ENCODE assay signal across 28 mouse cellular contexts in the genomic region with DNA sequence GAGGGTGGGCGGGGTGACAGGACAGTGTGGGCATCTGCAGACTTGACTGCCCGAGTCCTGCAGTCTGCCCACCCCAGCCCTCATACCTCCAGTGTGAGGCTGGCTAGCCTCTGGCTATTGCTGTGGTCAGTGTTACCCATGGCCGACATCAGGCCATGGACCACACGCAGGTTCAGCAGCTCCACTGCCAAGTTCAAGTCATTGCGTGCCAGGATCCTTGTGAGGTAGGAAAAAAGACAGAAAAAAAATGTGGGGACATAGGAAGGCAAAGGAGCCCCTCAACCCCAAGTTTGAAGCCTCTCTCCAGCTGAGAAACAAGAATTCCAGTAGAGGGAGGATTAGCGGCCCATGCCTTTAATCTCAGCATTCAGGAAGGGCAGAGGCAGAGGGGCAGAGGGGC. TPM values are rescaled to one million over a fixed set of nuclear protein-coding genes. Genes with fewer than 3 reads are reported as not detected.
"Had no signal": no experiment of that assay in that cellular context is flagged by ENCODE, and none has a peak within 500 bp of the region (broad histone marks: within the 10 kb centered on the region; RNA-seq: fewer than 3 reads in every experiment).

No protein-coding gene starts in this region.

- H3K9ac ChIP-seq: heart, embryonic 12.5 days; hindbrain, embryonic 13.5 days; hindbrain, embryonic 15.5 days; limb, embryonic 12.5 days; liver, embryonic 13.5 days; liver, embryonic 15.5 days had no signal

- H3K9me3 ChIP-seq: heart, embryonic 12.5 days; hindbrain, embryonic 13.5 days; hindbrain, embryonic 15.5 days; limb, embryonic 12.5 days; liver, embryonic 13.5 days; liver, embryonic 15.5 days had no signal

- H3K4me2 ChIP-seq: heart, embryonic 12.5 days; hindbrain, embryonic 13.5 days; hindbrain, embryonic 15.5 days; limb, embryonic 12.5 days; liver, embryonic 11.5 days; liver, embryonic 13.5 days; liver, embryonic 15.5 days had no signal

- H3K4me1 ChIP-seq: heart, embryonic 12.5 days; hindbrain, embryonic 13.5 days; hindbrain, embryonic 15.5 days; limb, embryonic 12.5 days had no signal

- DNase-seq: gastrocnemius, postnatal 14 days; gastrocnemius, postnatal 36 days; heart, adult 18-20 months; heart, postnatal 10 days; heart, postnatal 36 days; kidney, adult 11 months; kidney, adult 2 months; kidney, adult 9 months; kidney, postnatal 10 days; kidney, postnatal 25 days; kidney, postnatal 4 days; left cerebral cortex, postnatal 4 days; liver; liver, embryonic 13.5 days had no signal

- H3K27ac ChIP-seq: hindbrain, embryonic 13.5 days; hindbrain, embryonic 15.5 days; hindbrain, postnatal 0 days; layer of hippocampus, adult 2 months; left cerebral cortex, adult 2 months; limb, embryonic 12.5 days; liver, embryonic 13.5 days; liver, embryonic 15.5 days had no signal

- ATAC-seq: hindbrain, postnatal 0 days; intestine, embryonic 16.5 days had no signal

- H3K36me3 ChIP-seq: heart, embryonic 12.5 days; hindbrain, embryonic 13.5 days; hindbrain, embryonic 15.5 days; limb, embryonic 12.5 days; liver, embryonic 13.5 days; liver, embryonic 15.5 days had no signal

- H3K27me3 ChIP-seq: hindbrain, embryonic 15.5 days; liver, embryonic 13.5 days; liver, embryonic 15.5 days had no signal

- H3K4me3 ChIP-seq: heart, embryonic 12.5 days; hindbrain, embryonic 13.5 days; hindbrain, embryonic 15.5 days; layer of hippocampus, adult 2 months; left cerebral cortex, adult 2 months; limb, embryonic 12.5 days; liver, embryonic 13.5 days; liver, embryonic 15.5 days had no signal

RNA-seq across cellular contexts. Expression of gene Kif2c, which starts 31.8 kb away (rescaled TPM):
- total RNA-seq: gastrocnemius, adult 18-20 months; gastrocnemius, adult 8-10 months; left cerebral cortex, adult 2 months had no signal

RNA-seq across cellular contexts. Expression of gene Tmem53, which starts 37.5 kb away (rescaled TPM):
- total RNA-seq: hematopoietic stem cell, adult 5-6 weeks had no signal

RNA-seq across cellular contexts. Expression of gene Armh1, which starts 37.7 kb away (rescaled TPM):
- total RNA-seq: gastrocnemius, adult 18-20 months; gastrocnemius, adult 8-10 months; gastrocnemius, postnatal 14 days; gastrocnemius, postnatal 36 days; heart, postnatal 36 days; hematopoietic stem cell, adult 5-6 weeks had no signal
- polyA plus RNA-seq: hindbrain, embryonic 11.5 days; liver, embryonic 11.5 days; liver, embryonic 13.5 days had no signal
